ENCODE assay signal across 13 mouse cellular contexts in the genomic region with DNA sequence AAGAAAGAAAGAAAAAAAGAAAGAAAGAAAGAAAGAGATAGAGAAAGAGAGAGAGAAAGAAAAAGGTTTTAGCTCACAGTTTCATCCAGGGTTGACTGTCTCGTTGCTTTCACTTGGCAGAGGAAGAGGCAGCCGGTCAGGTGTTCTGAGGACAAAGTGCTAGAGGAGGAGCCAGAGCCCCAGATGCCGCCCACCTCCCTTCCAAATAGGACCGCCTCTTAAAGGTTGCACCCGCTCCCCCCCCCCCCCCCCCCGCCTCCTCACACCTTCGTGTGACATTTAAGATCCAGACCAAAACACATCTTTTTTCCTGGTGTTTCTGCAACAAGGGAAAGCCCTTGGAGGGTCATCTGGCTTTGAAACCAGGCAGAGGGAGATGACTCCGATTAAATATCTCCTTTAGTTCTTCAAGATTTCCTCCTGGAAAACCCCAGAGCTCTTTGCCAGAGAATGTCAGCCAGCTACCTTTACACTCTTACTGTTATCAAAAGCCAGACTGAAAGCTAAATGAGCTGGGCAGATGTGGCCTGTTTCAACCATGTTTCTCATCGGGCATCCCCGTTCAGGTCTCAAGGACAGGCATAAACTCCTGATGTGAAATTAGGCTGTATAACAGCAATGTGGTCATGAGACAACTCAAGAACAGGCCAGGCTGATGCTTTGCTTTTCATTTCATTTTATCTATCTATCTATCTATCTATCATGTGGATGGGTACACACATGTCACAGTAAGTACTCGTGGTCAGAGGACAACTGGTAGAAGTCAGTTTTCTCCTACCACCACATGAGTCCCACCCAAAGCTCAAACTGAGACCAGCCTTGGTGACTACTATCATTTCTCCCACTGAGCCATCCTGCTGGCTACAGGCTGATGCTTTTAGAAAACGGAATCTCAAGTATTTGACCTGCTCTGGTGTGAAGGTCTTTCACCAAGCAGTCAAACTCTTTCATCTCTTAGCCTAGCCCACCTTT. TPM values are rescaled to one million over a fixed set of nuclear protein-coding genes. Genes with fewer than 3 reads are reported as not detected.
DNase-seq lines count a peak whose midpoint lies in the region; ATAC-seq and TF ChIP-seq lines count a peak whose summit lies in the region.
"Had no signal": no experiment of that assay in that cellular context is flagged by ENCODE, and none has a peak within 500 bp of the region (broad histone marks: within the 10 kb centered on the region; RNA-seq: fewer than 3 reads in every experiment).

No protein-coding gene starts in this region.

- H3K9me3 ChIP-seq in heart, embryonic 14.5 days (ENCODE audit: control insufficient read depth, low read length) = no peaks in the 10 kb centered on the region
- H3K9me3 ChIP-seq in limb, embryonic 11.5 days (ENCODE audit: control insufficient read depth, low read length) = no peaks in the 10 kb centered on the region

- no peak for DNase-seq in heart, adult 18-20 months
- DNase-seq in thymus, adult 2 months = no peak
- no peak for DNase-seq in thymus, postnatal 0 days (ENCODE audit: low spot score)
- DNase-seq in limb, embryonic 11.5 days (ENCODE audit: low spot score) = no peak
- no peak for DNase-seq in layer of hippocampus, adult 8-10 months (ENCODE audit: low spot score in 2 of 2)
- no peak for DNase-seq in urinary bladder, postnatal 25 days (ENCODE audit: low spot score)
- DNase-seq: cerebellum, adult 9-10 months; kidney, adult 18-20 months had no signal

- no peak overlapping the region for H3K27ac ChIP-seq in heart, embryonic 14.5 days (replicated peaks in 1 of 2; ENCODE audit: control insufficient read depth in 1 of 2, insufficient read depth in 1 of 2, low read depth in 2 of 2, low read length in 2 of 2)
- H3K27ac ChIP-seq in thymus, adult 2 months (ENCODE audit: control insufficient read depth, insufficient read depth, low read length) = peak overlapping the region; percentile 59
- H3K27ac ChIP-seq in limb, embryonic 11.5 days (replicated peaks; ENCODE audit: low read depth, low read length) = peak overlapping the region; percentile 51; the same call in 1 of the 2 replicates
- H3K27ac ChIP-seq: macrophage had no signal

- no peaks in the 10 kb centered on the region for H3K27me3 ChIP-seq in heart, embryonic 14.5 days (ENCODE audit: control insufficient read depth, insufficient read depth, low read length)
- no peaks in the 10 kb centered on the region for H3K27me3 ChIP-seq in thymus, adult 2 months (ENCODE audit: control insufficient read depth, insufficient read depth, low read length)
- H3K27me3 ChIP-seq in limb, embryonic 11.5 days (ENCODE audit: control insufficient read depth, insufficient read depth, low read length) = no peaks in the 10 kb centered on the region

- peaks cover 7 to 16% of the 10 kb centered on the region in 2 experiments for H3K4me1 ChIP-seq in heart, embryonic 14.5 days (ENCODE audit: control insufficient read depth in 2 of 2, insufficient read depth in 2 of 2, low read length in 2 of 2)
- peaks cover 12% of the 10 kb centered on the region for H3K4me1 ChIP-seq in thymus, adult 2 months (replicated peaks; ENCODE audit: control insufficient read depth, insufficient read depth, low read length)
- peaks cover 12% of the 10 kb centered on the region for H3K4me1 ChIP-seq in limb, embryonic 11.5 days (ENCODE audit: control insufficient read depth, insufficient read depth, low read length)

- no peak for TF ChIP-seq CTCF in thymus, adult 2 months (IDR thresholded peaks at IDR 0.05; ENCODE audit: borderline replicate concordance, control insufficient read depth, extremely low read depth, insufficient read depth, low read length, poor library complexity)

- H3K4me2 ChIP-seq in heart, embryonic 14.5 days (ENCODE audit: low read length) = 0 out of 2 replicates have a peak overlapping the region, but pooled peaks have one; percentile 3
- no peak overlapping the region for H3K4me2 ChIP-seq in limb, embryonic 11.5 days (ENCODE audit: low read depth, severe bottlenecking)

- 71% methylated on average over 9 of the region's 12 CpGs for WGBS in heart, embryonic 14.5 days
- WGBS in thymus, adult 2 months = 66% methylated on average over 12 of the region's 12 CpGs
- 69% methylated on average over 8 of the region's 12 CpGs for WGBS in limb, embryonic 11.5 days

- no peak overlapping the region for H3K4me3 ChIP-seq in heart, embryonic 14.5 days (ENCODE audit: control insufficient read depth in 1 of 2, insufficient read depth in 1 of 2, low read depth in 1 of 2, low read length in 2 of 2)
- no peak overlapping the region for H3K4me3 ChIP-seq in thymus, adult 2 months (ENCODE audit: control insufficient read depth, insufficient read depth, low read length)
- H3K4me3 ChIP-seq in limb, embryonic 11.5 days (ENCODE audit: low read depth, low read length) = no peak overlapping the region

- no peak for TF ChIP-seq POLR2A in thymus, adult 2 months (IDR thresholded peaks at IDR 0.05; ENCODE audit: control insufficient read depth, extremely low read depth, insufficient read depth, low read length, poor library complexity)

- no peaks in the 10 kb centered on the region for H3K36me3 ChIP-seq in heart, embryonic 14.5 days (ENCODE audit: control insufficient read depth, insufficient read depth, low read length)
- H3K36me3 ChIP-seq in thymus, adult 2 months (ENCODE audit: control insufficient read depth, insufficient read depth, low read length) = no peaks in the 10 kb centered on the region
- no peaks in the 10 kb centered on the region for H3K36me3 ChIP-seq in limb, embryonic 11.5 days (ENCODE audit: control insufficient read depth, insufficient read depth, low read length)

- H3K9ac ChIP-seq in heart, embryonic 14.5 days (ENCODE audit: low read length) = no peak overlapping the region
- no peak overlapping the region for H3K9ac ChIP-seq in limb, embryonic 11.5 days (ENCODE audit: low read length)

- ATAC-seq in heart, embryonic 14.5 days (ENCODE audit: insufficient number of reproducible peaks, insufficient read depth, low FRiP score, low read depth) = no peak
- ATAC-seq in limb, embryonic 11.5 days (ENCODE audit: insufficient number of reproducible peaks, low FRiP score, low TSS enrichment, low read depth) = no peak

RNA-seq across cellular contexts. Expression of gene Nr2e3, which starts 19.3 kb away (rescaled TPM):
- polyA plus RNA-seq in heart, embryonic 14.5 days (2014; fragmentation: Nextera tagmentation; extraction: Ambion mirVana) = not detected in 2 replicates
- not detected for total RNA-seq in heart, adult 18-20 months (2021)
- polyA plus RNA-seq in thymus, adult 2 months (2012; rRNA removed) = not detected in 2 replicates
- 0.09 and 0.13 TPM in 2 replicates for polyA plus RNA-seq in thymus, postnatal 0 days (2015; fragmentation: Nextera tagmentation; extraction: Ambion mirVana)
- 0.71 and 1.1 TPM in 2 replicates for polyA plus RNA-seq in limb, embryonic 11.5 days (2014; fragmentation: Nextera tagmentation; extraction: Ambion mirVana)
- total RNA-seq in layer of hippocampus, adult 8-10 months (2022) = not detected
- total RNA-seq: granulocyte monocyte progenitor cell, adult 5-6 weeks; layer of hippocampus, adult 18-20 months; left cerebral cortex, postnatal 25 days had no signal
- polyA plus RNA-seq: macrophage had no signal

Comparison
In these comparisons a context has a peak if more than half of its experiments do, and no peak if none do; other contexts are left out.
1. H3K27ac ChIP-seq: peak in thymus, adult 2 months (single experiment) and limb, embryonic 11.5 days (single experiment); none in heart, embryonic 14.5 days (0 of 2).